Mouse (Mus musculus): ENCODE measurements at regions not wholly inside any gene's neighbourhood (a gene's known extent, or its start where the extent isn't known, plus 50 kb on each side); places are given as distances from the start of the nearest gene placed in this dataset.

GRCm38 (mm10) chr13:35486125-35486524 is 173.5 kb upstream of the Cdyl start:
- peak; percentile 22 for DNase-seq

GRCm38 (mm10) chr13:35499776-35500175 is 159.9 kb upstream of the Cdyl start:
- DNase-seq, result no peak

- no peak for DNase-seq
Observed at GRCm38 (mm10) chr13:35500891-35501290, 158.7 kb upstream of the Cdyl start.

- DNase-seq, result peak; percentile 14
Observed at GRCm38 (mm10) chr13:35501351-35502146, 158.1 kb upstream of the Cdyl start.

GRCm38 (mm10) chr13:35502147-35502522 is 157.5 kb upstream of the Cdyl start:
- DNase-seq, result peak; percentile 46

GRCm38 (mm10) chr13:35503362-35503821 is 156.2 kb upstream of the Cdyl start:
- DNase-seq, result peak; percentile 9

- DNase-seq, result no peak
Observed at GRCm38 (mm10) chr13:35507195-35507594, 152.4 kb upstream of the Cdyl start.

- no peak for DNase-seq
Observed at GRCm38 (mm10) chr13:35512029-35512507, 147.6 kb upstream of the Cdyl start.

GRCm38 (mm10) chr13:35513120-35513519 is 146.5 kb upstream of the Cdyl start:
- no peak for DNase-seq

- DNase-seq, result no peak
Observed at GRCm38 (mm10) chr13:35515291-35515690, 144.3 kb upstream of the Cdyl start.

GRCm38 (mm10) chr13:35517692-35518091 is 141.9 kb upstream of the Cdyl start:
- DNase-seq, result no peak

GRCm38 (mm10) chr13:35522272-35522671 is 137.4 kb upstream of the Cdyl start:
- DNase-seq, result no peak

GRCm38 (mm10) chr13:35529577-35529976 is 130.1 kb upstream of the Cdyl start:
- no peak for DNase-seq

GRCm38 (mm10) chr13:35537106-35537505 is 122.5 kb upstream of the Cdyl start:
- DNase-seq, result no peak

- DNase-seq, result no peak
Observed at GRCm38 (mm10) chr13:35537936-35538335, 121.7 kb upstream of the Cdyl start.

GRCm38 (mm10) chr13:35540433-35540832 is 119.2 kb upstream of the Cdyl start:
- no peak for DNase-seq

- no peak for DNase-seq
Observed at GRCm38 (mm10) chr13:35541053-35541452, 118.6 kb upstream of the Cdyl start.

GRCm38 (mm10) chr13:35564006-35564405 is 95.6 kb upstream of the Cdyl start:
- no peak for DNase-seq

GRCm38 (mm10) chr13:35581616-35582015 is 78.0 kb upstream of the Cdyl start:
- DNase-seq, result peak; percentile 68

- no peak for DNase-seq
Observed at GRCm38 (mm10) chr13:35598003-35598402, 61.6 kb upstream of the Cdyl start.

GRCm38 (mm10) chr13:35601560-35602135 is 58.0 kb upstream of the Cdyl start:
- no peak for DNase-seq

- DNase-seq, result no peak
Observed at GRCm38 (mm10) chr13:35603080-35603479, 56.6 kb upstream of the Cdyl start.

GRCm38 (mm10) chr13:35604061-35604460 is 55.6 kb upstream of the Cdyl start:
- DNase-seq, result no peak

- no peak for DNase-seq
Observed at GRCm38 (mm10) chr13:35604765-35605164, 54.9 kb upstream of the Cdyl start.
